Mouse (Mus musculus) intestine, postnatal 0 days (tissue): ENCODE results near the gene Map3k11. TPM values are rescaled to one million over a fixed set of nuclear protein-coding genes. Genes with fewer than 3 reads are reported as not detected.

Experiments used
- ATAC-seq: fragments of 200-750 bp; cut with Nextera tagmentation; 2 replicates; pipeline ENCODE4 v1.8.0; 2017; ENCODE audit warnings: mild to moderate bottlenecking, moderate TSS enrichment, moderate library complexity
- H3K27ac ChIP-seq: fragments of 300-500 bp; sonication (generic); 2 replicates; pipeline ENCODE4 v1.5.1; 2014; ENCODE audit warnings: mild to moderate bottlenecking, low read depth, low read length, moderate library complexity
- H3K27me3 ChIP-seq: fragments of 300-500 bp; sonication (generic); replicated peaks from 2 replicates; pipeline ENCODE4 v1.6.1; 2014; ENCODE audit warnings: low read length, mixed read lengths; ENCODE audit not compliant: control insufficient read depth, insufficient read depth
- H3K36me3 ChIP-seq: fragments of 300-500 bp; sonication (generic); 2 replicates; pipeline ENCODE4 v1.6.1; 2014; ENCODE audit warnings: mild to moderate bottlenecking, moderate library complexity; ENCODE audit not compliant: control insufficient read depth, insufficient read depth
- H3K4me1 ChIP-seq: fragments of 300-500 bp; sonication (generic); replicated peaks from 2 replicates; pipeline ENCODE4 v1.6.1; 2014; ENCODE audit warnings: antibody characterized with exemption, low read length, mixed read lengths; ENCODE audit not compliant: control insufficient read depth, insufficient read depth
- H3K4me2 ChIP-seq: fragments of 300-500 bp; sonication (generic); replicated peaks from 2 replicates; pipeline ENCODE4 v1.6.1; 2014; ENCODE audit warnings: low read depth, mild to moderate bottlenecking, moderate library complexity
- H3K4me3 ChIP-seq: fragments of 300-500 bp; sonication (generic); 2 replicates; pipeline ENCODE4 v1.5.1; 2014; ENCODE audit warnings: low read depth, low read length
- H3K9ac ChIP-seq: fragments of 300-500 bp; sonication (generic); 2 replicates; pipeline ENCODE4 v1.6.1; 2014; ENCODE audit warnings: mild to moderate bottlenecking, low read depth, low read length
- H3K9me3 ChIP-seq: fragments of 300-500 bp; sonication (generic); 2 replicates; pipeline ENCODE4 v1.6.1; 2016; ENCODE audit warnings: mixed run types; ENCODE audit not compliant: control insufficient read depth
- CTCF ChIP-seq: sonication (generic); IDR thresholded peaks from 2 replicates; pipeline ENCODE4 v1.5.1; 2016; ENCODE audit warnings: low read depth, mild to moderate bottlenecking, control low read depth, antibody characterized with exemption, moderate library complexity
- WGBS: fragments of 180-500 bp; shearing (Covaris S2); extraction: QIAGEN DNeasy Blood & Tissue Kit; methylation state at CpG from one replicate; pipeline ENCODE4 v1.1.7; 2014; 5-methylcytosine and 5-hydroxymethylcytosine counted together
- polyA plus RNA-seq: library from polyadenylated mRNA; unstranded; fragments of >200 nt; fragmentation: Nextera tagmentation; extraction: Ambion mirVana; gene quantifications from 2 replicates; pipeline ENCODE4 v1.2.1, GENCODE M21; 2015

Map3k11 gene
- polyA plus RNA-seq, 1 experiment from 2014 or later, result 29.4 TPM

GRCm38 (mm10) chr19:5664669-5665257, 23.8 kb upstream of the Map3k11 start:
- H3K4me2 ChIP-seq, result no peak overlapping the region

DNA sequence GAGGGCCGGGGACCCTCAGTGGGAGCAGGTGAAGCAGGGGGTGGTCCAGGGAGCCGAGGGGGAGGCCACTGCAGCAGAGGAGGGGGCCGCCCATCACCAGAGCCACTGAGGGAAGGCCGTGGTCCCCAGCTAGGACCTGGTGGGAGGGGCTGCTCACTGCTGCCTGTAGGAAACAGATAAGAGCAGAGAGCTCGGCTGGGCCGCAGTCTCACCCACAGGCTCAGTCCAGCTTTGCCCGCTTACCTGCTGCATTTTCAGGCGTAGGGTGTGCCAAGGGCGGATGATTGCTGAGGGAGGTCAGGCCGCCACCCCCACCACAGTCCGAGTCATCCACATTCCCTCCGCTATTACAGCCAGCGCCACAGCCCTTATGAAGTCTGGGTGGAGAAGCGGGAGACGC, 23.1 kb upstream of the Map3k11 start:
- no peaks in the 10 kb centered on the region for H3K9me3 ChIP-seq
- no peak for TF ChIP-seq CTCF
- no peak for ATAC-seq
- H3K27ac ChIP-seq, result no peak overlapping the region
- peaks cover 52% of the 10 kb centered on the region for H3K36me3 ChIP-seq
- peaks cover 6% of the 10 kb centered on the region for H3K4me1 ChIP-seq
- no peak overlapping the region for H3K9ac ChIP-seq
- no peaks in the 10 kb centered on the region for H3K27me3 ChIP-seq
- no peak overlapping the region for H3K4me3 ChIP-seq
- no peak overlapping the region for H3K4me2 ChIP-seq
- 85% methylated on average over 15 of the region's 15 CpGs for WGBS

More at GRCm38 (mm10) chr19:5664669-5665257, 23.8 kb upstream of the Map3k11 start:
- H3K36me3 ChIP-seq, result peaks cover 54% of the 10 kb centered on the region
- 93% methylated on average over 10 of the region's 10 CpGs for WGBS
- no peak overlapping the region for H3K4me3 ChIP-seq
- peaks cover 6% of the 10 kb centered on the region for H3K4me1 ChIP-seq
- no peak for ATAC-seq
- no peak for TF ChIP-seq CTCF
- H3K27ac ChIP-seq, result no peak overlapping the region
- H3K27me3 ChIP-seq, result no peaks in the 10 kb centered on the region
- H3K9me3 ChIP-seq, result no peaks in the 10 kb centered on the region
- no peak overlapping the region for H3K9ac ChIP-seq

- no peaks in the 10 kb centered on the region for H3K27me3 ChIP-seq
- H3K27ac ChIP-seq, result no peak overlapping the region
- H3K4me3 ChIP-seq, result no peak overlapping the region
- no peak overlapping the region for H3K4me2 ChIP-seq
- TF ChIP-seq CTCF, result no peak
- WGBS, result 90% methylated on average over 18 of the region's 18 CpGs
- H3K36me3 ChIP-seq, result peaks cover 55% of the 10 kb centered on the region
- no peaks in the 10 kb centered on the region for H3K9me3 ChIP-seq
- H3K9ac ChIP-seq, result no peak overlapping the region
- H3K4me1 ChIP-seq, result peaks cover 6% of the 10 kb centered on the region
- ATAC-seq, result no peak
These were observed 22.2 kb upstream of the Map3k11 start for GRCm38 (mm10) chr19:5666386-5666785.

- WGBS, result 81% methylated on average over 4 of the region's 4 CpGs
- no peak for ATAC-seq
- H3K9me3 ChIP-seq, result no peaks in the 10 kb centered on the region
- H3K36me3 ChIP-seq, result peaks cover 75% of the 10 kb centered on the region
- H3K27ac ChIP-seq, result no peak overlapping the region
- H3K27me3 ChIP-seq, result no peaks in the 10 kb centered on the region
- H3K9ac ChIP-seq, result no peak overlapping the region
- no peak for TF ChIP-seq CTCF
- H3K4me2 ChIP-seq, result no peak overlapping the region
- no peak overlapping the region for H3K4me3 ChIP-seq
- H3K4me1 ChIP-seq, result no peaks in the 10 kb centered on the region; the same call in 1 of the 2 replicates
These were observed 20.2 kb upstream of the Map3k11 start for GRCm38 (mm10) chr19:5668372-5668771.

- no peak for TF ChIP-seq CTCF
- Histone ChIP-seq H3K27me3 (no peaks in the 10 kb centered on the region), H3K4me1 (no peaks in the 10 kb centered on the region), H3K9ac (no peak overlapping the region), H3K9me3 (no peaks in the 10 kb centered on the region), H3K4me3 (no peak overlapping the region), H3K36me3 (peaks cover 93% of the 10 kb centered on the region), H3K27ac (no peak overlapping the region; the same call in 1 of the 2 replicates), H3K4me2 (no peak overlapping the region)
- no peak for ATAC-seq
- 86% methylated on average over 4 of the region's 4 CpGs for WGBS
These were observed 8.1 kb upstream of the Map3k11 start for GRCm38 (mm10) chr19:5680432-5680831.

GRCm38 (mm10) chr19:5684236-5684635, 4.3 kb upstream of the Map3k11 start:
- Histone ChIP-seq H3K27me3 (no peaks in the 10 kb centered on the region), H3K36me3 (peaks cover 77% of the 10 kb centered on the region), H3K9me3 (no peaks in the 10 kb centered on the region), H3K4me3 (no peak overlapping the region), H3K4me2 (no peak overlapping the region), H3K9ac (no peak overlapping the region), H3K4me1 (peaks cover 7% of the 10 kb centered on the region; the same call in 1 of the 2 replicates), H3K27ac (no peak overlapping the region; the same call in 1 of the 2 replicates)
- no peak for TF ChIP-seq CTCF
- 80% methylated on average over 12 of the region's 12 CpGs for WGBS
- ATAC-seq, result no peak
